Mouse (Mus musculus): Measurements from ENCODE around the gene Efhc1.

DNA sequence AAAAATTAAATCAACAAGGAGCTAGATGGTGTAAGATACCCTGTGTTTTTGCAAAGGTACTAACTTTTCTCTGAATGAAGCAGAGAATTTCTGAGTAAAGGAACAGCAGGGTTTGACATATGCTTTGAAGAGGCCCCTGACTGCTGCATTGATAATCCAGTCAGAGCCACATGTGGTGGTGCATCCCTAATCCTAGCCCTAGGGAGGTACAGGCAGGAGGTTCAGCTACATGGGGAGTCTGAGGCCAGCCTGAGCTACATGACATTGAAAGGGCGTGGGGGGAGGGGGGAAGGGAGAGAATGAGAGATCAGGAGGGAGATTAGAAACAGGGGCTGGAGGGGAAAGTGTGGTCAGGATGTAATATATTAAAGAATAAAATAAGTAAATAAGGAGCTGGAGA, 29.1 kb downstream of the Efhc1 start:
- TF ChIP-seq KAT2A (conservative IDR thresholded peaks at IDR 0.05; ENCODE audit: low read depth, low read length), result no peak
- TF ChIP-seq MAX (IDR thresholded peaks at IDR 0.05; ENCODE audit: low read length), result no peak
- TF ChIP-seq POLR2A (IDR thresholded peaks at IDR 0.05; ENCODE audit: control insufficient read depth in 1 of 2, insufficient read depth in 1 of 2, low read depth in 1 of 2, low read length in 2 of 2, poor library complexity in 1 of 2), result no peak
